Mouse (Mus musculus): ENCODE results near the gene Ago4. TPM values are rescaled to one million over a fixed set of nuclear protein-coding genes. Genes with fewer than 3 reads are reported as not detected.

Gene Ago4
- polyA plus RNA-seq (2012) = not detected in 2 replicates

GRCm38 (mm10) chr4:126532827-126533728 is at the start of gene Ago4:
Ago4 (minus strand) TSS chr4:126533472.
- peaks cover 49% of the 10 kb centered on the region for H3K27me3 ChIP-seq (ENCODE audit: control insufficient read depth)
- no peaks in the 10 kb centered on the region for H3K36me3 ChIP-seq (ENCODE audit: control insufficient read depth)
- H3K9me3 ChIP-seq (ENCODE audit: control insufficient read depth, low read length) = peaks cover 6% of the 10 kb centered on the region; the same call in 1 of the 2 replicates
- TF ChIP-seq GATA1 (IDR thresholded peaks at IDR 0.05; ENCODE audit: low read length) = no peak
- peaks cover 8% of the 10 kb centered on the region for H3K4me1 ChIP-seq (ENCODE audit: control insufficient read depth)
- H3K4me3 ChIP-seq (replicated peaks) = peak within 1 kb of the TSS; percentile 60

GRCm38 (mm10) chr4:126579077-126579476 is 45.8 kb upstream of the Ago4 start:
- H3K9me3 ChIP-seq (ENCODE audit: control insufficient read depth, low read length) = peaks cover 7% of the 10 kb centered on the region
- no peak overlapping the region for H3K4me3 ChIP-seq (replicated peaks)
- no peaks in the 10 kb centered on the region for H3K4me1 ChIP-seq (ENCODE audit: control insufficient read depth)
- TF ChIP-seq TAL1 (IDR thresholded peaks at IDR 0.05; ENCODE audit: low read length) = no peak
- TF ChIP-seq GATA1 (IDR thresholded peaks at IDR 0.05; ENCODE audit: low read length) = no peak
- no peaks in the 10 kb centered on the region for H3K27me3 ChIP-seq (ENCODE audit: control insufficient read depth)
- peaks cover 99% of the 10 kb centered on the region for H3K36me3 ChIP-seq (ENCODE audit: control insufficient read depth)

GRCm38 (mm10) chr4:126577920-126578319 is 44.6 kb upstream of the Ago4 start:
- Histone ChIP-seq H3K9me3 (ENCODE audit: control insufficient read depth, low read length) (peaks cover 15% of the 10 kb centered on the region), H3K36me3 (ENCODE audit: control insufficient read depth) (peaks cover 99% of the 10 kb centered on the region), H3K4me1 (ENCODE audit: control insufficient read depth) (no peaks in the 10 kb centered on the region), H3K4me3 (replicated peaks) (no peak overlapping the region), H3K27me3 (ENCODE audit: control insufficient read depth) (no peaks in the 10 kb centered on the region)
- TF ChIP-seq TAL1 (IDR thresholded peaks at IDR 0.05; ENCODE audit: low read length) (no peak), GATA1 (IDR thresholded peaks at IDR 0.05; ENCODE audit: low read length) (no peak)

GRCm38 (mm10) chr4:126576281-126576680 is 43.0 kb upstream of the Ago4 start:
- no peak for TF ChIP-seq GATA1 (IDR thresholded peaks at IDR 0.05; ENCODE audit: low read length)
- TF ChIP-seq TAL1 (IDR thresholded peaks at IDR 0.05; ENCODE audit: low read length) = no peak
- peaks cover 100% of the 10 kb centered on the region for H3K36me3 ChIP-seq (ENCODE audit: control insufficient read depth)
- H3K9me3 ChIP-seq (ENCODE audit: control insufficient read depth, low read length) = peaks cover 15% of the 10 kb centered on the region
- no peak overlapping the region for H3K4me3 ChIP-seq (replicated peaks)
- H3K27me3 ChIP-seq (ENCODE audit: control insufficient read depth) = no peaks in the 10 kb centered on the region
- H3K4me1 ChIP-seq (ENCODE audit: control insufficient read depth) = no peaks in the 10 kb centered on the region; the same call in 1 of the 2 replicates

- peaks cover 100% of the 10 kb centered on the region for H3K36me3 ChIP-seq (ENCODE audit: control insufficient read depth)
- TF ChIP-seq TAL1 (IDR thresholded peaks at IDR 0.05; ENCODE audit: low read length) = no peak
- TF ChIP-seq GATA1 (IDR thresholded peaks at IDR 0.05; ENCODE audit: low read length) = no peak
Observed at GRCm38 (mm10) chr4:126569783-126570182, 36.5 kb upstream of the Ago4 start.

GRCm38 (mm10) chr4:126567243-126567642 is 34.0 kb upstream of the Ago4 start:
- peaks cover 4% of the 10 kb centered on the region for H3K4me1 ChIP-seq (ENCODE audit: control insufficient read depth)
- TF ChIP-seq TAL1 (IDR thresholded peaks at IDR 0.05; ENCODE audit: low read length) (no peak), GATA1 (IDR thresholded peaks at IDR 0.05; ENCODE audit: low read length) (no peak)
- no peak overlapping the region for H3K4me3 ChIP-seq (replicated peaks)
- no peaks in the 10 kb centered on the region for H3K27me3 ChIP-seq (ENCODE audit: control insufficient read depth)
- H3K36me3 ChIP-seq (ENCODE audit: control insufficient read depth) = peaks cover 100% of the 10 kb centered on the region
- no peaks in the 10 kb centered on the region for H3K9me3 ChIP-seq (ENCODE audit: control insufficient read depth, low read length)

More at GRCm38 (mm10) chr4:126569783-126570182, 36.5 kb upstream of the Ago4 start:
- peaks cover 15% of the 10 kb centered on the region for H3K9me3 ChIP-seq (ENCODE audit: control insufficient read depth, low read length)
- H3K4me3 ChIP-seq (replicated peaks) = no peak overlapping the region
- H3K27me3 ChIP-seq (ENCODE audit: control insufficient read depth) = no peaks in the 10 kb centered on the region
- peaks cover 4% of the 10 kb centered on the region for H3K4me1 ChIP-seq (ENCODE audit: control insufficient read depth)

GRCm38 (mm10) chr4:126563798-126564197 is 30.5 kb upstream of the Ago4 start:
- Histone ChIP-seq H3K36me3 (ENCODE audit: control insufficient read depth) (peaks cover 98% of the 10 kb centered on the region), H3K9me3 (ENCODE audit: control insufficient read depth, low read length) (no peaks in the 10 kb centered on the region), H3K4me1 (ENCODE audit: control insufficient read depth) (peaks cover 19% of the 10 kb centered on the region), H3K4me3 (replicated peaks) (no peak overlapping the region), H3K27me3 (ENCODE audit: control insufficient read depth) (no peaks in the 10 kb centered on the region)
- no peak for TF ChIP-seq TAL1 (IDR thresholded peaks at IDR 0.05; ENCODE audit: low read length)
- TF ChIP-seq GATA1 (IDR thresholded peaks at IDR 0.05; ENCODE audit: low read length) = no peak

- no peak for TF ChIP-seq TAL1 (IDR thresholded peaks at IDR 0.05; ENCODE audit: low read length)
- peak; percentile 40 for TF ChIP-seq GATA1 (IDR thresholded peaks at IDR 0.05; ENCODE audit: low read length)
- Histone ChIP-seq H3K4me1 (ENCODE audit: control insufficient read depth) (peaks cover 41% of the 10 kb centered on the region), H3K4me3 (replicated peaks) (peak within 1 kb of the TSS; percentile 79), H3K9me3 (ENCODE audit: control insufficient read depth, low read length) (no peaks in the 10 kb centered on the region), H3K36me3 (ENCODE audit: control insufficient read depth) (peaks cover 40% of the 10 kb centered on the region), H3K27me3 (ENCODE audit: control insufficient read depth) (peaks cover 1% of the 10 kb centered on the region; the same call in 1 of the 2 replicates)
Observed at GRCm38 (mm10) chr4:126556809-126557711, 23.8 kb upstream of the Ago4 start, which contains the start of gene Clspn. Clspn (plus strand) TSS chr4:126556935.
